Mouse (Mus musculus) forebrain, embryonic 14.5 days (tissue): ENCODE results near the gene Bex1. TPM values are rescaled to one million over a fixed set of nuclear protein-coding genes. Genes with fewer than 3 reads are reported as not detected.
A peak's percentile ranks its signal among the peaks of the same experiment; 100 is the strongest.

Experiments used
- ATAC-seq: fragments of 200-750 bp; cut with Nextera tagmentation; 2 replicates; pipeline ENCODE4 v1.8.0; 2017; ENCODE audit warnings: mild to moderate bottlenecking, moderate library complexity
- DNase-seq: peaks from one replicate; pipeline ENCODE4 v3.0.0-alpha.2; 2015; ENCODE audit warnings: low spot score
- H3K27ac ChIP-seq: fragments of 300-500 bp; sonication (generic); 2 replicates; pipeline ENCODE4 v1.5.1; 2014; ENCODE audit warnings: low read depth, mild to moderate bottlenecking, control low read depth, low read length, moderate library complexity
- H3K27me3 ChIP-seq: fragments of 300-500 bp; sonication (generic); replicated peaks from 2 replicates; pipeline ENCODE4 v1.6.1; 2014; ENCODE audit warnings: low read length, control low read depth, mixed read lengths; ENCODE audit not compliant: control insufficient read depth, insufficient read depth
- H3K36me3 ChIP-seq: fragments of 300-500 bp; sonication (generic); 2 replicates; pipeline ENCODE4 v1.6.1; 2014; ENCODE audit warnings: low read length, control low read depth; ENCODE audit not compliant: control insufficient read depth, insufficient read depth
- H3K4me1 ChIP-seq: fragments of 300-500 bp; sonication (generic); 2 replicates; pipeline ENCODE4 v1.6.1; 2014; ENCODE audit warnings: antibody characterized with exemption, low read length, control low read depth; ENCODE audit not compliant: control insufficient read depth, insufficient read depth
- H3K4me2 ChIP-seq: fragments of 300-500 bp; sonication (generic); 2 replicates; pipeline ENCODE4 v1.6.1; 2014; ENCODE audit warnings: mild to moderate bottlenecking, control low read depth, low read length
- H3K4me3 ChIP-seq: fragments of 300-500 bp; sonication (generic); 2 replicates; pipeline ENCODE4 v1.5.1; 2014; ENCODE audit warnings: low read depth, low read length, control low read depth
- H3K9ac ChIP-seq: fragments of 300-500 bp; sonication (generic); 2 replicates; pipeline ENCODE4 v1.6.1; 2014; ENCODE audit warnings: mild to moderate bottlenecking, low read length, control low read depth, moderate library complexity
- H3K9me3 ChIP-seq: fragments of 300-500 bp; sonication (generic); replicated peaks from 2 replicates; pipeline ENCODE4 v1.6.1; 2016; ENCODE audit warnings: low read length, control low read depth, mixed read lengths; ENCODE audit not compliant: control insufficient read depth
- WGBS: fragments of 180-500 bp; shearing (Covaris S2); extraction: QIAGEN DNeasy Blood & Tissue Kit; methylation state at CpG from one replicate; pipeline ENCODE4 v1.1.7; 2014; 5-methylcytosine and 5-hydroxymethylcytosine counted together
- polyA plus RNA-seq: library from polyadenylated mRNA; unstranded; fragments of >200 nt; fragmentation: Nextera tagmentation; extraction: Ambion mirVana; gene quantifications from 2 replicates; pipeline ENCODE4 v1.2.1, GENCODE M21; 2014

Gene Bex1
- polyA plus RNA-seq, 1 experiment from 2014 or later, result 172 TPM

- WGBS, result 60% methylated on average over 5 of the region's 5 CpGs
- no peak for ATAC-seq
- Histone ChIP-seq H3K4me3 (no peak overlapping the region), H3K4me1 (no peaks in the 10 kb centered on the region), H3K36me3 (no peaks in the 10 kb centered on the region), H3K9ac (no peak overlapping the region), H3K9me3 (no peaks in the 10 kb centered on the region), H3K27ac (no peak overlapping the region), H3K4me2 (no peak overlapping the region), H3K27me3 (no peaks in the 10 kb centered on the region)
- DNase-seq, result peak; percentile 22
Measured at GRCm38 (mm10) chrX:136227768-136228167, 12.5 kb upstream of the Bex1 start.

DNA sequence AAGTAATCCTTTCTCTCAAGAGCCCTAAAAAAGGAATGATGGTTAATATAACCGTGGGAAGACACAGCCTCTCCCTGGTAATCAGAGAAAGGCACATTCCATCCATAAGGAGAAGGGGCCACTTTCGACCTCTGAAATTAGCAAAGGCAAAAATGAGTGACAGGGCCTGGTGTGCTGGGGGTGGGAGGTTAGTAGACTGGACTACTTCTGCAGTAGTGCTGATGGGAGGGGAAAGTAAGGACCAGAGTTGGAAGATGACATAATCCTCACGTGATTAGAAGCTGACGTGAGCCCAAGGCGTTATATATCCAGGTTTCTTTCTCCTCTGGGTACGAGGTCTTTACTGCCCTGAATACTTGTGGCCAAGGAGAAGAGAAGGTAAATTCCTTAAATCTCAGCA lies 8.4 kb upstream of the Bex1 start:
- no peaks in the 10 kb centered on the region for H3K4me1 ChIP-seq
- H3K9me3 ChIP-seq, result no peaks in the 10 kb centered on the region
- no peaks in the 10 kb centered on the region for H3K27me3 ChIP-seq
- 78% methylated on average over 6 of the region's 6 CpGs for WGBS
- DNase-seq (no peak), ATAC-seq (no peak)
- no peak overlapping the region for H3K27ac ChIP-seq
- H3K4me2 ChIP-seq, result no peak overlapping the region
- H3K4me3 ChIP-seq, result no peak overlapping the region
- H3K36me3 ChIP-seq, result no peaks in the 10 kb centered on the region
- no peak overlapping the region for H3K9ac ChIP-seq

GRCm38 (mm10) chrX:136216303-136216702 lies 990 bp upstream of the Bex1 start:
- Histone ChIP-seq H3K4me3 (no peak overlapping the region), H3K36me3 (no peaks in the 10 kb centered on the region), H3K27me3 (no peaks in the 10 kb centered on the region), H3K4me1 (no peaks in the 10 kb centered on the region), H3K27ac (no peak overlapping the region), H3K4me2 (no peak overlapping the region), H3K9ac (no peak overlapping the region), H3K9me3 (no peaks in the 10 kb centered on the region)
- DNase-seq (peak; percentile 7), ATAC-seq (no peak)
- 48% methylated on average over 1 of the region's 1 CpGs for WGBS

DNA sequence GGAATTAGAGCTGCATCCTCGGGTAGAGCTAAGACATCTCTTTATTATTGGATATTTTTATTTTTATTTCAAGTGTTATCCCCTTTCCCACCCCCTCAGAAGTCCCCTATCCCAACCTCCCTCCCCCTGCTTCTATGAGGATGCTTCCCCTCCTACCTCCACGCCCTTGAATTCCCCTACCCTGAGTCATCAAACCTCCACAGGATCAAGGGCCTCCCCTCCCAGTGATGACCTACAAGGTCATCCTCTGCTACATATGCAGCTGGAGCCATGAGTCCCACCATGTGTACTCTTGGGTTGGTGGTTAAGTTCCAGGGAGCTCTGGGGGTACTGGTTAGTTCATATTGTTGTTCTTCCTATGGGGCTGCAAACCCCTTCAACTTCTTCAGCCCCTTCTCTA lies 1.9 kb downstream of the Bex1 start:
- Histone ChIP-seq H3K27ac (no peak overlapping the region), H3K4me2 (no peak overlapping the region), H3K9me3 (no peaks in the 10 kb centered on the region), H3K27me3 (no peaks in the 10 kb centered on the region), H3K4me3 (no peak overlapping the region), H3K36me3 (no peaks in the 10 kb centered on the region), H3K4me1 (no peaks in the 10 kb centered on the region), H3K9ac (no peak overlapping the region)
- ATAC-seq, result no peak
- 71% methylated on average over 2 of the region's 2 CpGs for WGBS
- DNase-seq, result no peak

- no peak for ATAC-seq
- WGBS, result 78% methylated on average over 6 of the region's 6 CpGs
Measured at GRCm38 (mm10) chrX:136204406-136204805, 10.9 kb downstream of the Bex1 start.

DNA sequence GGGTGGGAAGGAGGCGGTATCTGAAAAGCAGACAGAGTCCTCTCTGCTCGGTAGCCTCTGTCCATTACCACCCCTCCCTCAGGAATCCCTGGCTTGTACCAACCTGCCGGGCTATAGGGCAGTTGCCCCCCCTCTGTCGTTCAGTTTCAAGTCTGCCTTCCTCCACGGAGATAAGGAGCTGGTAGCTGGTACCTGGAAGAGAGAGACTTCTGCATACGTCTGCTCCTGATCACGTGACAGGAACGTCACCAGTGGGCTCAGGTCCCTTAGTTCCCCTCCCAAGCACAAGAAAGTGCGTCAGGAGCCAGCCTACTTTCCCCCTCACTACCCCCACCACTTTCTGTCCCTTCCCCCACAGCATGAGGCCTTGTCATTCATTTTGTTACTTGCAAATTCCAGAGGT lies 11.6 kb downstream of the Bex1 start, which contains the start of gene Tceal5:
Gene Tceal5 (minus strand): TSS at position 213 of the 403 bp plus-strand sequence.
- no peak within 1 kb of the TSS for H3K27ac ChIP-seq
- H3K27me3 ChIP-seq, result no peaks in the 10 kb centered on the region
- H3K9me3 ChIP-seq, result no peaks in the 10 kb centered on the region
- peak within 1 kb of the TSS; percentile 51 for H3K4me2 ChIP-seq
- H3K36me3 ChIP-seq, result no peaks in the 10 kb centered on the region
- H3K4me1 ChIP-seq, result no peaks in the 10 kb centered on the region
- peak within 1 kb of the TSS; percentile 38 for H3K4me3 ChIP-seq
- peak within 1 kb of the TSS; percentile 58 for H3K9ac ChIP-seq
- ATAC-seq (peak; percentile 95), DNase-seq (peak; percentile 79)
- 29% methylated on average over 9 of the region's 9 CpGs for WGBS

More at GRCm38 (mm10) chrX:136204406-136204805, 10.9 kb downstream of the Bex1 start:
- no peaks in the 10 kb centered on the region for H3K36me3 ChIP-seq
- H3K9me3 ChIP-seq, result no peaks in the 10 kb centered on the region
- no peak for DNase-seq
- no peak overlapping the region for H3K4me2 ChIP-seq
- H3K27me3 ChIP-seq, result no peaks in the 10 kb centered on the region
- no peak overlapping the region for H3K4me3 ChIP-seq
- H3K9ac ChIP-seq, result no peak overlapping the region
- H3K4me1 ChIP-seq, result no peaks in the 10 kb centered on the region
- H3K27ac ChIP-seq, result no peak overlapping the region

DNA sequence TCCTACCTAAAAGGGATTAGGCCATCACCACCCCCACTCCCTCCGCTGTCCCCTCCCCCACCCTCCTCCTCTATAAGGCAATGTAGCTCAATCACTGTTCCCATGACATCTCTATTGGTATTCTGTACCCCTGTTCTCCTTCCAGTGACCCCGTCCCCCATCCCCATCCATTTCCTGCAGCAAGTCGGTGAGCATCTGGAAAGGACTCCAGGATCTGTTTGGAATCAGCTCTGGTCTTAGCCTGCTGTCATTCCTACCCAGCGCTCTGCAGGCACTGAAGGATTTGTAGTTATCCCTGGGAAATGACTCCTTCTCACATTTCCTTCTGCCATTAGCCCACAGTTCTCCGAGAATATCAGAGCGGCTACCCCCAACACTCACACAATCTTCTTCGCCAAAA lies 12.1 kb downstream of the Bex1 start:
- Histone ChIP-seq H3K4me3 (peak overlapping the region; percentile 38), H3K9ac (peak overlapping the region; percentile 58), H3K9me3 (no peaks in the 10 kb centered on the region), H3K27ac (no peak overlapping the region), H3K27me3 (no peaks in the 10 kb centered on the region), H3K4me2 (peak overlapping the region; percentile 51), H3K4me1 (no peaks in the 10 kb centered on the region), H3K36me3 (no peaks in the 10 kb centered on the region)
- ATAC-seq (peak; percentile 59), DNase-seq (no peak)
- WGBS, result 39% methylated on average over 7 of the region's 7 CpGs

- no peaks in the 10 kb centered on the region for H3K9me3 ChIP-seq
- H3K4me2 ChIP-seq, result no peak overlapping the region
- no peak overlapping the region for H3K9ac ChIP-seq
- H3K4me3 ChIP-seq, result no peak overlapping the region
- no peaks in the 10 kb centered on the region for H3K36me3 ChIP-seq
- no peak overlapping the region for H3K27ac ChIP-seq
- no peak for ATAC-seq
- no peak for DNase-seq
- WGBS, result 59% methylated on average over 1 of the region's 1 CpGs
- H3K27me3 ChIP-seq, result no peaks in the 10 kb centered on the region
- H3K4me1 ChIP-seq, result no peaks in the 10 kb centered on the region
Measured at GRCm38 (mm10) chrX:136196873-136197272, 18.4 kb downstream of the Bex1 start.

- Histone ChIP-seq H3K9ac (no peak overlapping the region), H3K27me3 (no peaks in the 10 kb centered on the region), H3K4me2 (no peak overlapping the region), H3K4me1 (no peaks in the 10 kb centered on the region), H3K9me3 (no peaks in the 10 kb centered on the region), H3K27ac (no peak overlapping the region), H3K4me3 (no peak overlapping the region), H3K36me3 (no peaks in the 10 kb centered on the region)
- no peak for DNase-seq
- ATAC-seq, result no peak
- 78% methylated on average over 16 of the region's 16 CpGs for WGBS
Measured at GRCm38 (mm10) chrX:136195193-136195944, 19.9 kb downstream of the Bex1 start.
